Mouse (Mus musculus) left cerebral cortex, postnatal 25 days (tissue): ENCODE measurements around the gene 4930558K02Rik. TPM values are rescaled to one million over a fixed set of nuclear protein-coding genes. Genes with fewer than 3 reads are reported as not detected.

Experiments
- DNase-seq, 2 experiments: peaks; one replicate each; pipeline ENCODE4 v3.0.0; 2022; ENCODE audit warnings: low spot score in 2 of 2, mixed read lengths in 1 of 2
- intact Hi-C: fragments of 180-260 bp; cut with DNase I; formaldehyde crosslinking; loops from one replicate; pipeline ENCODE4 v1.15.1; 2025
- total RNA-seq, 2 experiments: library from RNA; stranded (reverse); gene quantifications; 2 replicates each; pipeline ENCODE4 v1.2.3; 2021

4930558K02Rik gene
- total RNA-seq, 2 experiments from 2014 or later, result not detected

GRCm38 (mm10) chr1:161957964-161958950, 21.2 kb downstream of the 4930558K02Rik start:
- intact Hi-C loops, result no loop called here

GRCm38 (mm10) chr1:161955846-161956245, 23.6 kb downstream of the 4930558K02Rik start:
- intact Hi-C loops, result no loop called here
- DNase-seq, result no peak

More at GRCm38 (mm10) chr1:161957964-161958950, 21.2 kb downstream of the 4930558K02Rik start:
- DNase-seq, result no peak

- no peak for DNase-seq
- intact Hi-C loops, result no loop called here
These were observed 26.8 kb downstream of the 4930558K02Rik start for GRCm38 (mm10) chr1:161952599-161952998.

GRCm38 (mm10) chr1:161951009-161951779, 28.2 kb downstream of the 4930558K02Rik start:
- DNase-seq, result no peak
- intact Hi-C loops, result no loop called here

GRCm38 (mm10) chr1:161942082-161942481, 37.4 kb downstream of the 4930558K02Rik start:
- no peak for DNase-seq
- intact Hi-C loops, result no loop called here

GRCm38 (mm10) chr1:161932286-161932685, 47.1 kb downstream of the 4930558K02Rik start:
- no peak for DNase-seq
- intact Hi-C loops, result no loop called here

GRCm38 (mm10) chr1:161931817-161932216, 47.6 kb downstream of the 4930558K02Rik start:
- intact Hi-C loops, result no loop called here
- no peak for DNase-seq

- intact Hi-C loops, result no loop called here
These were observed 48.1 kb downstream of the 4930558K02Rik start for GRCm38 (mm10) chr1:161931313-161931712.

GRCm38 (mm10) chr1:161927976-161928375, 51.5 kb downstream of the 4930558K02Rik start:
- no peak for DNase-seq
- intact Hi-C loops, result no loop called here

More at GRCm38 (mm10) chr1:161931313-161931712, 48.1 kb downstream of the 4930558K02Rik start:
- no peak for DNase-seq

- intact Hi-C loops, result no loop called here
These were observed 54.1 kb downstream of the 4930558K02Rik start for GRCm38 (mm10) chr1:161925281-161925805.

GRCm38 (mm10) chr1:161924321-161924720, 55.1 kb downstream of the 4930558K02Rik start:
- no peak for DNase-seq
- intact Hi-C loops, result no loop called here

More at GRCm38 (mm10) chr1:161925281-161925805, 54.1 kb downstream of the 4930558K02Rik start:
- peak in 1 of 2 experiments; percentile 2 for DNase-seq

- DNase-seq, result no peak
- intact Hi-C loops, result no loop called here
These were observed 57.5 kb downstream of the 4930558K02Rik start for GRCm38 (mm10) chr1:161921928-161922327.

- intact Hi-C loops, result no loop called here
- no peak for DNase-seq
These were observed 58.7 kb downstream of the 4930558K02Rik start for GRCm38 (mm10) chr1:161920475-161921454.

- intact Hi-C loops, result no loop called here
- DNase-seq, result no peak
These were observed 59.8 kb downstream of the 4930558K02Rik start for GRCm38 (mm10) chr1:161919594-161919993.

GRCm38 (mm10) chr1:161918682-161919372, 60.6 kb downstream of the 4930558K02Rik start:
- intact Hi-C loops, result no loop called here
- no peak for DNase-seq

GRCm38 (mm10) chr1:161917940-161918484, 61.4 kb downstream of the 4930558K02Rik start:
- DNase-seq, result no peak
- intact Hi-C loops, result no loop called here

- intact Hi-C loops, result no loop called here
- no peak for DNase-seq
These were observed 63.4 kb downstream of the 4930558K02Rik start for GRCm38 (mm10) chr1:161916036-161916435.

- DNase-seq, result no peak
- intact Hi-C loops, result no loop called here
These were observed 65.8 kb downstream of the 4930558K02Rik start for GRCm38 (mm10) chr1:161913648-161913984.
